Mouse (Mus musculus) hindbrain, embryonic 11.5 days (tissue): ENCODE data around the gene Wap. TPM values are rescaled to one million over a fixed set of nuclear protein-coding genes. Genes with fewer than 3 reads are reported as not detected.

Experiments used
- ATAC-seq: fragments of 200-750 bp; cut with Nextera tagmentation; 2 replicates; pipeline ENCODE4 v1.8.0; 2017; ENCODE audit warnings: mild to moderate bottlenecking, moderate TSS enrichment, moderate library complexity; ENCODE audit not compliant: low FRiP score
- DNase-seq: peaks from one replicate; pipeline ENCODE4 v3.0.0-alpha.2; 2015; ENCODE audit warnings: low spot score
- H3K27ac ChIP-seq: fragments of 300-500 bp; sonication (generic); 2 replicates; pipeline ENCODE4 v1.5.1; 2014; ENCODE audit warnings: mild to moderate bottlenecking, low read depth, low read length
- H3K27me3 ChIP-seq: fragments of 300-500 bp; sonication (generic); 2 replicates; pipeline ENCODE4 v1.6.1; 2014; ENCODE audit warnings: mild to moderate bottlenecking, low read length, moderate library complexity, mixed read lengths; ENCODE audit not compliant: control insufficient read depth, insufficient read depth
- H3K36me3 ChIP-seq: fragments of 300-500 bp; sonication (generic); 2 replicates; pipeline ENCODE4 v1.6.1; 2014; ENCODE audit warnings: mild to moderate bottlenecking, low read length, moderate library complexity, mixed read lengths; ENCODE audit not compliant: control insufficient read depth, insufficient read depth
- H3K4me1 ChIP-seq: fragments of 300-500 bp; sonication (generic); replicated peaks from 2 replicates; pipeline ENCODE4 v1.6.1; 2014; ENCODE audit warnings: low read length, mixed read lengths; ENCODE audit not compliant: control insufficient read depth, insufficient read depth
- H3K4me2 ChIP-seq: fragments of 300-500 bp; sonication (generic); replicated peaks from 2 replicates; pipeline ENCODE4 v1.6.1; 2014; ENCODE audit warnings: mild to moderate bottlenecking, low read depth, low read length
- H3K4me3 ChIP-seq: fragments of 300-500 bp; sonication (generic); 2 replicates; pipeline ENCODE4 v1.5.1; 2014; ENCODE audit warnings: low read depth, low read length
- H3K9ac ChIP-seq: fragments of 300-500 bp; sonication (generic); 2 replicates; pipeline ENCODE4 v1.6.1; 2014; ENCODE audit warnings: low read depth, low read length
- H3K9me3 ChIP-seq: fragments of 300-500 bp; sonication (generic); 2 replicates; pipeline ENCODE4 v1.6.1; 2016; ENCODE audit warnings: low read length; ENCODE audit not compliant: control insufficient read depth
- WGBS: fragments of 180-500 bp; shearing (Covaris S2); extraction: QIAGEN DNeasy Blood & Tissue Kit; methylation state at CpG from one replicate; pipeline ENCODE4 v1.1.7; 2014; 5-methylcytosine and 5-hydroxymethylcytosine counted together
- polyA plus RNA-seq: library from polyadenylated mRNA; unstranded; fragments of >200 nt; fragmentation: Nextera tagmentation; extraction: Ambion mirVana; gene quantifications from 2 replicates; pipeline ENCODE4 v1.2.1, GENCODE M21; 2014

Gene Wap
- polyA plus RNA-seq, 1 experiment from 2014 or later, result not detected

DNA sequence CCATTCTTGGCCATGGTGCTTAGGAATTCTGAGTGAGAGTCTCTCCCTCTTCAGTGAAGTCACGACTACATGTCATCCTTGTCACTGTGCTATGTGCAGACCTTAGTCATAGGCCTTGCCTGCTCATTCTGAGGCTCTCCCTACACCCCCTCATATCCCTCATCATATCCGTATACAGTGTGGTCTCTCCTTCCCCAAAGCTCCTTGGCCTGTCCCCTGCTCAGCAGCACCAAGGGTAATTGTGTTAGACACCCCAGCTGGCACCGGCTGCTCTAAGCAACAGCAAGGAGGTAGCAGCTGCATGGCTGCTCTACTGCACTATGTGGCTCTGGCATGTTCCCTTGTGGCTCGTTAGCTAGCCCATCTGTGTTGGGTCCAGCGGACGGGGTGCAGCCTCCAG is 6.1 kb upstream of the Wap start:
- 73% methylated on average over 6 of the region's 6 CpGs for WGBS
- no peak; the same call in 1 of the 2 replicates for ATAC-seq

GRCm38 (mm10) chr11:6639072-6639471 is 635 bp upstream of the Wap start:
- Histone ChIP-seq H3K36me3 (no peaks in the 10 kb centered on the region), H3K9ac (no peak overlapping the region), H3K27ac (no peak overlapping the region), H3K27me3 (no peaks in the 10 kb centered on the region), H3K9me3 (no peaks in the 10 kb centered on the region), H3K4me3 (no peak overlapping the region), H3K4me2 (no peak overlapping the region), H3K4me1 (no peaks in the 10 kb centered on the region)
- no peak for ATAC-seq
- no peak for DNase-seq
- 76% methylated on average over 6 of the region's 6 CpGs for WGBS

More for the DNA sequence above, 6.1 kb upstream of the Wap start:
- Histone ChIP-seq H3K36me3 (no peaks in the 10 kb centered on the region), H3K27ac (no peak overlapping the region), H3K4me1 (no peaks in the 10 kb centered on the region), H3K4me3 (no peak overlapping the region), H3K27me3 (no peaks in the 10 kb centered on the region), H3K9ac (no peak overlapping the region), H3K9me3 (no peaks in the 10 kb centered on the region), H3K4me2 (no peak overlapping the region)
- DNase-seq, result no peak

GRCm38 (mm10) chr11:6636150-6636549 is 2.3 kb downstream of the Wap start:
- no peak overlapping the region for H3K4me2 ChIP-seq
- no peak overlapping the region for H3K9ac ChIP-seq
- no peak for DNase-seq
- H3K4me3 ChIP-seq, result no peak overlapping the region
- H3K27me3 ChIP-seq, result no peaks in the 10 kb centered on the region
- WGBS, result 66% methylated on average over 8 of the region's 8 CpGs
- no peaks in the 10 kb centered on the region for H3K4me1 ChIP-seq
- no peak overlapping the region for H3K27ac ChIP-seq
- H3K36me3 ChIP-seq, result no peaks in the 10 kb centered on the region
- H3K9me3 ChIP-seq, result no peaks in the 10 kb centered on the region
- ATAC-seq, result no peak

GRCm38 (mm10) chr11:6629655-6630054 is 8.8 kb downstream of the Wap start:
- Histone ChIP-seq H3K27me3 (no peaks in the 10 kb centered on the region), H3K4me2 (no peak overlapping the region), H3K36me3 (no peaks in the 10 kb centered on the region), H3K27ac (no peak overlapping the region), H3K9me3 (no peaks in the 10 kb centered on the region), H3K4me1 (no peaks in the 10 kb centered on the region; the same call in 1 of the 2 replicates), H3K9ac (no peak overlapping the region), H3K4me3 (no peak overlapping the region)
- ATAC-seq, result no peak
- DNase-seq, result peak; percentile 18

DNA sequence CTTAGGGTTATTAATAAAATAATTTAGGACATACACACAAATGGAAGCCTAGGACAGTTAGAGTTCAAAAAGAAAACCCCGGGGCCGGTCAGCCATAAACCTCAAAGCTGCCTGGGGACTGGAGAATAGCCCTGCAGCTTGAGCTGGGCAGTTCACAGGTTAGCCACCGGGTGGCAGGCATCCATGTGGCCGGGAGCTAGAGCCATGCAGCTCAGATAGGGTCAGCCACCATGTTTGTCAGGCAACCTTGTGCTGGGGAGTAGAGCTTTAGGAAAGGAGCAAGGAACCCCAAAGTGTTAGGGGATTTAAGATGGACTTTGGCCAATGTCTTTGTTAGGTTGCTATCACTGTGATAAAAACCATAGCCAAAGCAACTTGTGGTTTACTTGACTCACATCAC is 9.9 kb downstream of the Wap start:
- Histone ChIP-seq H3K4me3 (no peak overlapping the region), H3K36me3 (0 out of 2 replicates have a peak, but pooled peaks cover 2% of the 10 kb centered on the region), H3K4me1 (no peaks in the 10 kb centered on the region; the same call in 1 of the 2 replicates), H3K27ac (no peak overlapping the region), H3K9me3 (no peaks in the 10 kb centered on the region), H3K27me3 (no peaks in the 10 kb centered on the region), H3K4me2 (no peak overlapping the region), H3K9ac (no peak overlapping the region)
- peak; percentile 74 for DNase-seq
- peak; percentile 25; the same call in 1 of the 2 replicates for ATAC-seq
- 23% methylated on average over 4 of the region's 4 CpGs for WGBS

GRCm38 (mm10) chr11:6627731-6628130 is 10.7 kb downstream of the Wap start:
- Histone ChIP-seq H3K9me3 (no peaks in the 10 kb centered on the region), H3K27ac (no peak overlapping the region), H3K4me3 (no peak overlapping the region), H3K36me3 (0 out of 2 replicates have a peak, but pooled peaks cover 2% of the 10 kb centered on the region), H3K9ac (no peak overlapping the region), H3K4me1 (no peaks in the 10 kb centered on the region; the same call in 1 of the 2 replicates), H3K4me2 (no peak overlapping the region), H3K27me3 (no peaks in the 10 kb centered on the region)
- DNase-seq, result no peak
- WGBS, result 91% methylated on average over 4 of the region's 4 CpGs
- no peak for ATAC-seq

- H3K4me3 ChIP-seq, result peak overlapping the region; percentile 74
- 13% methylated on average over 16 of the region's 16 CpGs for WGBS
- H3K4me2 ChIP-seq, result peak overlapping the region; percentile 69
- no peaks in the 10 kb centered on the region; the same call in 1 of the 2 replicates for H3K4me1 ChIP-seq
- no peaks in the 10 kb centered on the region for H3K27me3 ChIP-seq
- H3K27ac ChIP-seq, result peak overlapping the region; percentile 72
- 0 out of 2 replicates have a peak, but pooled peaks cover 2% of the 10 kb centered on the region for H3K36me3 ChIP-seq
- H3K9me3 ChIP-seq, result no peaks in the 10 kb centered on the region
- H3K9ac ChIP-seq, result peak overlapping the region; percentile 87
- peak; percentile 36; the same call in 1 of the 2 replicates for ATAC-seq
- no peak for DNase-seq
These were observed 12.1 kb downstream of the Wap start for GRCm38 (mm10) chr11:6626388-6626772.

GRCm38 (mm10) chr11:6625478-6626387 is 12.7 kb downstream of the Wap start, which contains the start of gene Tbrg4:
Tbrg4 (minus strand) TSS chr11:6626067.
- H3K4me3 ChIP-seq, result peak within 1 kb of the TSS; percentile 74
- no peaks in the 10 kb centered on the region; the same call in 1 of the 2 replicates for H3K4me1 ChIP-seq
- under 1% methylated on average over 66 of the region's 66 CpGs for WGBS
- peak; percentile 98 for DNase-seq
- peak within 1 kb of the TSS; percentile 72 for H3K27ac ChIP-seq
- peak within 1 kb of the TSS; percentile 87 for H3K9ac ChIP-seq
- peak; percentile 96 for ATAC-seq
- H3K36me3 ChIP-seq, result 0 out of 2 replicates have a peak, but pooled peaks cover 4% of the 10 kb centered on the region
- H3K4me2 ChIP-seq, result peak within 1 kb of the TSS; percentile 69
- H3K27me3 ChIP-seq, result no peaks in the 10 kb centered on the region
- H3K9me3 ChIP-seq, result no peaks in the 10 kb centered on the region
